Mouse (Mus musculus): ENCODE data around the gene Gmfg.
A peak's percentile ranks its signal among the peaks of the same experiment; 100 is the strongest.

The Gmfg gene

DNA sequence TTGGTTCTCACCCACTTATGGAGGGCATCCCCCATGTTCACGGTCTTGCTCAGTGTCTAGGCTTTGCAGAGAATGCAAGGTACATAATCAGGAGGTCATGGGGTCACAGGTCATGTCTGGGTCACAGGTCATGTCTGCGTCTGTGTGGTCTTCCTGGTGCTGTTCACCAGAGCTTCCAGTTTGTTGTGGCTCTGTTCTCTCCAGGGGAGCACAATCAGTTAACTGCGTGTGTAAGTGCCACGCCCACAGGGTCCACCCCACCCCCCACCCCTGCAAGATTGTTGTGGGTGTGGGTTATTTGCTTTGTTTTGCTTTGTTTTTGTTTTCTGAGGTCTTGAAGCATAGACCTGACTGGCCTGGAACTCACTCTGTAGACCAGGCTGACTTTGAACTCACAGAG, 46.9 kb downstream of the Gmfg start:
- DNase-seq (ENCODE audit: low spot score), result no peak

GRCm38 (mm10) chr7:28488030-28488491, 50.8 kb downstream of the Gmfg start:
- peak; percentile 55 for DNase-seq (ENCODE audit: low spot score)

DNA sequence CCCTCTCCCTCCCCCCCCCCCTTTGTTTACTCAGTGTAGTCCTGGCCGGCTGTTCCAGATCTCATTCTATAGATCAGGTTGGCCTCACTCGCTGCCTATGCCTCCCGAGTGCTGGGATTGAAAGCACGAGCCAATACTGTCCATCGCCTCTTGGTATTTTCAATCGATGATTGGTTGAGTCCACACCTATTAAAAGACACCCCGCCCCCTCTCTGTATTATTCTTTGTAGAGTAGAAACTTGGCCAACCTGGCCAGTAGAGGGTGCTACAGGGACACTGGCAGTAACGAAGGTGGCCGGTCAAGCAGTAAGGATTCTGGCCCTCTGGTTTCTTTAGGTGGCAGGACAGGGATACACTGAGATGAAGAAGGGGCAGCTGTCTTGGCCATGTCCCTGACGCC, 53.2 kb downstream of the Gmfg start:
- DNase-seq (ENCODE audit: low spot score), result peak; percentile 80

DNA sequence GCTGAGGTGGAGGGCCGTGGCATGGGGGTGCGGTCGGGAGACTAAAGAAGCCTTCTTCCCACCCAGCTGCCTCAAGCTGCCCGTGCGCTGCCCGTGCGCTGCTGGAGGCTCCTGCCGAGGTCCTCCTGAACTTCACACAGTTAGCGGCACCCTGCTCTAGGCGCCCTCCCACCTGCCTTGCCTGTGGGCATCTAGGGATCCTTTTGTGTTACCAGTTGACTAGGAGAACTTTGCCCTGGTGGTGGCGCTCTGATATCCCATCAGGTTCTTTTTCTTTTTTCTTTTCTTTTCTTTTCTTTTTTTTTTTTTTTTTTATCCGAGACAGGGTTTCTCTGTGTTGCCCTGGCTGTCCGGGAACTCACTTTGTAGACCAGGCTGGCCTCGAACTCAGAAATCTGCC, 53.7 kb downstream of the Gmfg start:
- no peak for DNase-seq (ENCODE audit: low spot score)

DNA sequence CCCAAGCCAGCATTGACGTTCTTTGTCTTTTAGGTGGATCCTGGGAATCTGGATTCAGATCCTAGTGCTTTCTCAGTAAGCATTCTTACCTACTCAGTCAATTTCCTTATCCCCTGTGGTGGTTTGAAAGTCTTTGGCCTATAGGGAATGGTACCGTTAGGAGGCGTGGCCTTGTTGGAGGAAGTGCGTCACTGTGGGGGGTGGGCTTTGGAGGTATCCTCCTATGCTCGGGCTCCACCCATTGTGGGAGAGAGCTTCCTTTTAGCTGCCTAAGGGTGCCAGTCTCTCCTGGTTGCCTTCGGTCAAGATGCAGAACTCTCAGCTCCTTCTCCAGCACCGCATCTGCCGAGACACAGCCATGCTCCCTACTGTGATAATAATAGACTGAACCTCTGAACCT, 55.1 kb downstream of the Gmfg start:
- no peak for DNase-seq (ENCODE audit: low spot score)

GRCm38 (mm10) chr7:28495426-28495825, 58.2 kb downstream of the Gmfg start:
- no peak for DNase-seq (ENCODE audit: low spot score)

Data from lung, postnatal 25 days (tissue).